ENCODE assay signal across 7 mouse cellular contexts in the genomic region with DNA sequence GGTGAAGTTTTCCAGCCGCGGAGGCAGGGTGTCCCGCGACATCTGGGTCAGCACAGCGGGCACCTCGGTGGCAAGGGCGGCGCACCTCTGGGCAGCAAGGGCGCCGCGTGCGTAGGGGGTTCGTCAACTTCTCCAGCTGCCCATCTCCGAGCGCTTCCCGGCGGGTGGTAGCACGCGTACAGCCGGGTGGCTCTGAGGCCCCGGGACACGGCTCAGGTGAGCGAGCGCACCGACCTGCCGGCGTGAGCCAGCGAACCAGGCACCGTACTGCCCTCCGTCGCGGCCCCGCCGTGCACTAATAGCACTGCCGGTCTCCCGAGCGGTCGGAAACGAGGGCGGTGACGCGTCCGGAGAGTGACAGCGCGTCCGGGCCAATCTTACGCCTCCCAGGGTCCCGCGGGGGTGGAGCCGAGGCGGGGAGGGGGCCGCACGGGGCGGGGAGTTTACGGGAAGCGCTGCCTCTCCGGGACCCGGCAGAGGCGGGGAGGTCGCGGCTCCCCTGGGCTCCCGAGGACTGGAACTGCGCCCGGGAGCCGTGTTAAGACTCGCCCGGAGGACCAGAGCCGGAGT. TPM values are rescaled to one million over a fixed set of nuclear protein-coding genes. Genes with fewer than 3 reads are reported as not detected.
DNase-seq lines count a peak whose midpoint lies in the region; ATAC-seq and TF ChIP-seq lines count a peak whose summit lies in the region.

No protein-coding gene starts in this region.

- no peaks in the 10 kb centered on the region for H3K9me3 ChIP-seq in embryonic facial prominence, embryonic 13.5 days
- no peaks in the 10 kb centered on the region for H3K9me3 ChIP-seq in limb, embryonic 11.5 days (ENCODE audit: control insufficient read depth, low read length)
- H3K9me3 ChIP-seq in midbrain, embryonic 13.5 days, result no peaks in the 10 kb centered on the region

- peak; percentile 90 to 91 for DNase-seq in adrenal gland, postnatal 4 days (ENCODE audit: low spot score in 2 of 2)
- DNase-seq in heart, adult 18-20 months, result peak; percentile 99
- DNase-seq in kidney, adult 2 months, result peak; percentile 98
- DNase-seq in limb, embryonic 11.5 days (ENCODE audit: low spot score), result peak; percentile 91

- peak overlapping the region; percentile 74 for H3K4me3 ChIP-seq in embryonic facial prominence, embryonic 13.5 days
- H3K4me3 ChIP-seq in kidney, adult 2 months (ENCODE audit: insufficient read depth, low read depth, low read length), result peak overlapping the region; percentile 80
- peak overlapping the region; percentile 67 for H3K4me3 ChIP-seq in limb, embryonic 11.5 days (ENCODE audit: low read depth, low read length)
- H3K4me3 ChIP-seq in midbrain, embryonic 13.5 days (replicated peaks), result peak overlapping the region; percentile 66
- peak overlapping the region; percentile 83 for H3K4me3 ChIP-seq in small intestine, adult 2 months (ENCODE audit: low read depth, low read length)

- peaks cover 18% of the 10 kb centered on the region; the same call in 1 of the 2 replicates for H3K4me1 ChIP-seq in embryonic facial prominence, embryonic 13.5 days
- H3K4me1 ChIP-seq in kidney, adult 2 months (ENCODE audit: control insufficient read depth, insufficient read depth, low read length), result peaks cover 12% of the 10 kb centered on the region; the same call in 1 of the 2 replicates
- 0 out of 2 replicates have a peak, but pooled peaks cover 6% of the 10 kb centered on the region for H3K4me1 ChIP-seq in limb, embryonic 11.5 days (ENCODE audit: control insufficient read depth, insufficient read depth, low read length)
- H3K4me1 ChIP-seq in midbrain, embryonic 13.5 days (replicated peaks), result peaks cover 18% of the 10 kb centered on the region
- peaks cover 8% of the 10 kb centered on the region; the same call in 1 of the 2 replicates for H3K4me1 ChIP-seq in small intestine, adult 2 months (ENCODE audit: control insufficient read depth, insufficient read depth, insufficient read length, low read length)

- H3K36me3 ChIP-seq in embryonic facial prominence, embryonic 13.5 days, result no peaks in the 10 kb centered on the region
- no peaks in the 10 kb centered on the region for H3K36me3 ChIP-seq in kidney, adult 2 months (ENCODE audit: control insufficient read depth, insufficient read depth, low read length)
- H3K36me3 ChIP-seq in limb, embryonic 11.5 days (ENCODE audit: control insufficient read depth, insufficient read depth, low read length), result no peaks in the 10 kb centered on the region
- H3K36me3 ChIP-seq in midbrain, embryonic 13.5 days, result no peaks in the 10 kb centered on the region
- H3K36me3 ChIP-seq in small intestine, adult 2 months (ENCODE audit: control insufficient read depth, insufficient read depth, low read length), result no peaks in the 10 kb centered on the region; the same call in 1 of the 2 replicates

- H3K9ac ChIP-seq in embryonic facial prominence, embryonic 13.5 days, result peak overlapping the region; percentile 80
- peak overlapping the region; percentile 61 for H3K9ac ChIP-seq in limb, embryonic 11.5 days (ENCODE audit: low read length)
- peak overlapping the region; percentile 70 for H3K9ac ChIP-seq in midbrain, embryonic 13.5 days (replicated peaks)

- peak; percentile 97 for TF ChIP-seq POLR2A in kidney, adult 2 months (IDR thresholded peaks at IDR 0.05; ENCODE audit: low read depth, low read length)
- TF ChIP-seq POLR2A in small intestine, adult 2 months (IDR thresholded peaks at IDR 0.05; ENCODE audit: low read depth, low read length), result peak; percentile 100

- ATAC-seq in embryonic facial prominence, embryonic 13.5 days (ENCODE audit: insufficient number of reproducible peaks, insufficient read depth, low FRiP score, low TSS enrichment, low read depth), result peak; percentile 95
- peak; percentile 93 for ATAC-seq in limb, embryonic 11.5 days (ENCODE audit: insufficient number of reproducible peaks, low FRiP score, low TSS enrichment, low read depth)
- ATAC-seq in midbrain, embryonic 13.5 days, result peak; percentile 97

- WGBS in embryonic facial prominence, embryonic 13.5 days, result under 1% methylated on average over 68 of the region's 68 CpGs
- WGBS in kidney, adult 2 months, result under 1% methylated on average over 68 of the region's 68 CpGs
- 0% methylated on average over 68 of the region's 68 CpGs for WGBS in limb, embryonic 11.5 days
- WGBS in midbrain, embryonic 13.5 days, result under 1% methylated on average over 63 of the region's 68 CpGs
- WGBS in small intestine, adult 2 months, result under 1% methylated on average over 68 of the region's 68 CpGs

- H3K4me2 ChIP-seq in embryonic facial prominence, embryonic 13.5 days, result peak overlapping the region; percentile 99
- H3K4me2 ChIP-seq in limb, embryonic 11.5 days (ENCODE audit: low read depth, severe bottlenecking), result peak overlapping the region; percentile 98
- peak overlapping the region; percentile 100 for H3K4me2 ChIP-seq in midbrain, embryonic 13.5 days (replicated peaks)

- H3K27ac ChIP-seq in embryonic facial prominence, embryonic 13.5 days, result no peak overlapping the region
- peak overlapping the region; percentile 84 for H3K27ac ChIP-seq in kidney, adult 2 months (ENCODE audit: insufficient read depth, low read depth, low read length)
- H3K27ac ChIP-seq in limb, embryonic 11.5 days (replicated peaks; ENCODE audit: low read depth, low read length), result no peak overlapping the region
- H3K27ac ChIP-seq in midbrain, embryonic 13.5 days, result no peak overlapping the region
- H3K27ac ChIP-seq in small intestine, adult 2 months (ENCODE audit: insufficient read depth, low read depth, low read length), result peak overlapping the region; percentile 52

- no peak for TF ChIP-seq CTCF in kidney, adult 2 months (conservative IDR thresholded peaks at IDR 0.05; ENCODE audit: insufficient read depth, insufficient read length, low read depth, low read length)
- no peak for TF ChIP-seq CTCF in small intestine, adult 2 months (IDR thresholded peaks at IDR 0.05; ENCODE audit: extremely low read depth, insufficient read length, insufficient replicate concordance, low read depth, low read length)

- peaks cover 15% of the 10 kb centered on the region for H3K27me3 ChIP-seq in embryonic facial prominence, embryonic 13.5 days
- H3K27me3 ChIP-seq in kidney, adult 2 months (replicated peaks; ENCODE audit: control insufficient read depth, insufficient read depth, low read length), result no peaks in the 10 kb centered on the region
- H3K27me3 ChIP-seq in limb, embryonic 11.5 days (ENCODE audit: control insufficient read depth, insufficient read depth, low read length), result no peaks in the 10 kb centered on the region
- peaks cover 33% of the 10 kb centered on the region for H3K27me3 ChIP-seq in midbrain, embryonic 13.5 days
- H3K27me3 ChIP-seq in small intestine, adult 2 months (ENCODE audit: control insufficient read depth, insufficient read depth, low read length), result no peaks in the 10 kb centered on the region

RNA-seq across cellular contexts. Expression of a gene that starts 0.9 kb away (rescaled TPM):
- 10 to 100 TPM; 63.2 to 67.2 TPM for total RNA-seq in adrenal gland, postnatal 4 days (2021)
- polyA plus RNA-seq in embryonic facial prominence, embryonic 13.5 days (2015; fragmentation: Nextera tagmentation; extraction: Ambion mirVana), result 4.0 and 4.8 TPM in 2 replicates
- total RNA-seq in heart, adult 18-20 months (2021), result 10 to 100 TPM; 38.3 to 46.0 TPM
- 30.5 and 33.4 TPM in 2 replicates for polyA plus RNA-seq in kidney, adult 2 months (2012; rRNA removed)
- polyA plus RNA-seq in limb, embryonic 11.5 days (2014; fragmentation: Nextera tagmentation; extraction: Ambion mirVana), result 3.3 and 4.2 TPM in 2 replicates
- polyA plus RNA-seq in midbrain, embryonic 13.5 days (2015; fragmentation: Nextera tagmentation; extraction: Ambion mirVana), result 2.2 and 2.8 TPM in 2 replicates
- polyA plus RNA-seq in small intestine, adult 2 months (2012; rRNA removed), result 29.7 and 59.8 TPM in 2 replicates

Comparison
In these comparisons a context has a peak if more than half of its experiments do, and no peak if none do; other contexts are left out.
1. H3K27ac ChIP-seq: peak in kidney, adult 2 months (single experiment) and small intestine, adult 2 months (single experiment); none in embryonic facial prominence, embryonic 13.5 days (single experiment), limb, embryonic 11.5 days (single experiment) and midbrain, embryonic 13.5 days (single experiment).
2. Peak in every context shown above with its lines, with median percentiles within 50 percentile points of each other: DNase-seq, ATAC-seq, H3K4me2 ChIP-seq, H3K4me3 ChIP-seq and H3K9ac ChIP-seq.